Mouse (Mus musculus) kidney, postnatal 36 days (tissue): Measurements from ENCODE around the gene Pck2.

Experiments used
- DNase-seq, 2 experiments: peaks; one replicate each; pipeline ENCODE4 v3.0.0; 2021 to 2022; ENCODE audit warnings: mixed read lengths in 2 of 2

Gene Pck2

DNA sequence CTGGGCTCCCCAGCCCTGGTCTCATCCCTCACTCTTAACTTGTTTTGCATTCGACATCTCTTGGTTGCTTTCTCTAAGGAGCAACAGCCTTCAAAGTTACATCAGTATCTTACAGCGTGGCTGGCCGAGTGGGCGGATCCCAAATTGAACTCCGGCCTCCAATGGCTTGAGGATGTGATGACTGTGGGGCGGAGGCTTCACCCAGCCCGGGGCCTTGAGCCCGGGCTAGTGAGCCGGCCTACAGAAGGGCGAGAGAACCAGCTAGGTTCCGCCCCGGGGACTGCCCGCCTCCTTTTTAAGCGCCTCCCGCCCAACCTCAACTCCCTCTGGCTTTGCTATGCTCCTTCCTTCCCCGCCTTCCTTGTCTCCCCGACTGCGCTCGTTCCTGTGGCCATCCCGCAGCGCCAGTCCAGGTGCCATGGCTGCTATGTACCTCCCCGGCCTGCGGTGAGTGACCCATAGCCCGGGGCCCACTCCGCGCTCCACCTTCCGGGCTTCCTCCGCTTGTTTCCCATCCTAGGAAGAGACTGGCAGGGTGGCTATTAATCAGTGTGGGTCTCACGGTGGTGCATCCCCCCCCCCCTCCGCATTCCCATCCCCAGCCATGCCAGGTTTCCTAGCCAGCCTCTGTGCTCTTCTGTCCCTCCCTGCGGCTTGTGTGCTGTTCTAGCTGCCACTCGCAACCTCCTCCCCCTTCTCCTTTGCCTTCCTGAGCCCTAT is at the start of gene Pck2:
TSS of gene Pck2 (plus strand) at position 200 of the 720 bp plus-strand sequence.
- peak; percentile 90 to 94 for DNase-seq

DNA sequence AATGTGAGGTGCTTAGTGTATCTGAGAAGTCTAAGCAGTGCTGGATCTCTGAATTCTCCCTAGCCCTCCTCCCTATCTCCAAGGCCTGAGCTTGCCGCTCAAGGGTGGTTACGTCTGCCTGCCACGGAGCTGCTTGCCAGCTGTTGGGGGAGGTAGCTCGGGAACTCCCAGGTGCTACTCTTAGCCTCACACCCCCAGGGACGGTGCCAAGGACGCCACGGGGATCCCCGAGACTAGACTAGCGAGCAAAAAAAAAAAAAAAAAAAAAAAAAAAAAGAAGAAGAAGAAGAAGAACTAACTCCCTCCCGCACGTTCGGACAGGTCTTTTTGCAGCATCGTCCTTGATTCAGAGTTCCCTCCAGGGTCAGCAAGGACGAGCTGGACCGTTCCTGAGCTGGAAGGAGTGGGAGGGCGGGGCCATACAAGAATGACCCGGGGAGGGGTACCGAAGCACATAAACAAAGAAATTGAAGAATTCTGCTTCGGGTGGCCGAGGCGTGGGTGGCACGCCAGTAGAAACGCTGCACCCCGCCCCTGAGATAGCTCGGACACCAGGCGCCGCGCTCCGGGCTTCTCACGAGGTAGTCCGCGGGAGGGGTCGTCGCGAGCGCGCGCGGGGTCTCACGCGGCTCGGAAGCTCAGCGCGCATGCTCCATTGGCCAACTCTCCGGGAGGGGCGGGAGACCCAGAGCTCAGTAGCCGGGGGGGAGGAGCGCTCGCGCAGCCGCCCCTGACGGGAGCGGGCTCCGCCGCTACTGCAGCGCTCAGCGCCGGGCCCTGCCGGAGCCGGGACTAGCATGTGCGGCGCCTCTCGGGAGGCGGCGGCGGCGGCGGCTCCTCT is 49.5 kb upstream of the Pck2 start, which contains the start of gene Carmil3:
TSS of gene Carmil3 (plus strand) at position 291 of the 841 bp plus-strand sequence.
- peak; percentile 66 to 79 for DNase-seq

DNA sequence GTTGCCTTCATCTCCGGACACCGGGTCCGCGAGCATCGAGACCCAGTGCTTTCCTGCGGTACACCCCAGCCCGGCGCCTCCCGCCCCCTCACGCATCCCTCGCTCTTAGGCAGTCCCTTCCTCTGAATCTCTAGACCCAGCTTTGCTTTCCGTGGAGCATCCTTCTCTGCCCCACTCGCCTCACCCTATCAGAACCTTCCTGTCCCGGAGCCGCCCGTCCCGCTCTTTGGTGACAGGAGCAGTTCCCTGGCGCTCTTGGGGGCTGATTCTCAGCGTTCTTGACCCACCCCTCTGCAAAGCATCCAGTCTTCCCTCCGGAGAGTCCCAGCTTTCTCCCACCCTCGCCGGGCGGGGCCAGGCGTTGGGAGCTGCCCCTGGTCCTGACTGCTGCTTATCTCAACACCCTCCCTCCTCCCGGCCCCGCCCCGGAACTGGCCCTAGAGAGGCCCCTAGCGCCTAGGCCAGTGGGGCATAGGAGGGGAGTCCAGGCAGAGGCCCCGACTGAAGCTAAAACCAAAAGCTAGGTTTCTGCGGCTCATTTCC is 48.7 kb upstream of the Pck2 start:
- DNase-seq = peak; percentile 50 to 77

DNA sequence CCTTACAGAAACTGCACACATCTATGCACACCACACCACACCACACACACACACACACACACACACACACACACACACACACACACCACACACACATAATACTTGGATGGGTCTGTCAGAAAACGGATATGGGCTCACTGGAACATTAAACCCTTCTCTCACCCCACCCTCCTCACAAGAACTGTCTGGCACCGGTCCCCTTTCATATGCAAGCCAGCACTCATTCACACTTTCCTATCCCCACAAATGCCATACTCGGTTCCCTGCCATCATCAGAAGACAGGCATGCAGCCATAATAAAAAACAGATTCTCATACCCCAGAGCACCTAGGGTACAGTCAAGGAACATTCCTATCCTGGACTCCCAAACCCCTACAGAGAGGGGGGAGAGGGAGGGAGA is 48.0 kb upstream of the Pck2 start:
- DNase-seq = no peak

DNA sequence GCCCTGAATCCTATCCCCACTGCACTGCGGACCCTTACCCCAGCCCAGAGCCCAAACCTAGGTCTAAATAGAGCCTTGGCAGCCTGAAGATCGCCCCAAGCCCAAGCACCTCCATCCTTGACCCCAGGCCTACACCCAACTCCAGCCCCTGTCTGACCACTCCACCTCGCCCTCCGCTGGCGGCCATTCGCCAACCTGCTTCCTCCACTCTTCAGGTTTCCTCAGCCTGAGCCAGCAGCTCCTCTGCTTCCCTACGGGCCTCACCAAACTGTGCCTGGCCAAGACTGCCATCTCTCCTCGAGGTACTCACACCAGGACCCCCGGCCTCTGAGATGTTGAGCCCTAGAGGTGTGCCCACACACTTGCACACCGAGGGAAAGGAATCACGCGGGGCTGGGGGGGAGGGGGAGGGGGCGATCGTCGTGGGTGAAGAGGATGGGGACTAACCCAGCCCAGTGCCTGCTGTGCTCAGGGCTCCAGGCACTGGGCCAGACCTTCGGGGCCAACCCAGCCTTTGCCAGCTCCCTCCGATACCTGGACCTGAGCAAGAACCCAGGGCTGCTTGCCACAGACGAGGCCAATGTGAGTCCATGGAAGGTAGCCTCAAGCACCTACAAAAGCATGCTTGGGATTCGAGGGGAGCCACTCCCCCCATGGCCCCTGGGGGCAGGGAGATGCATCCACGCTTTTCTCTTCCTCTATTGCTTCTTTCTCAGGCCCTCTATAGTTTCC is 44.4 kb upstream of the Pck2 start:
- DNase-seq = no peak

DNA sequence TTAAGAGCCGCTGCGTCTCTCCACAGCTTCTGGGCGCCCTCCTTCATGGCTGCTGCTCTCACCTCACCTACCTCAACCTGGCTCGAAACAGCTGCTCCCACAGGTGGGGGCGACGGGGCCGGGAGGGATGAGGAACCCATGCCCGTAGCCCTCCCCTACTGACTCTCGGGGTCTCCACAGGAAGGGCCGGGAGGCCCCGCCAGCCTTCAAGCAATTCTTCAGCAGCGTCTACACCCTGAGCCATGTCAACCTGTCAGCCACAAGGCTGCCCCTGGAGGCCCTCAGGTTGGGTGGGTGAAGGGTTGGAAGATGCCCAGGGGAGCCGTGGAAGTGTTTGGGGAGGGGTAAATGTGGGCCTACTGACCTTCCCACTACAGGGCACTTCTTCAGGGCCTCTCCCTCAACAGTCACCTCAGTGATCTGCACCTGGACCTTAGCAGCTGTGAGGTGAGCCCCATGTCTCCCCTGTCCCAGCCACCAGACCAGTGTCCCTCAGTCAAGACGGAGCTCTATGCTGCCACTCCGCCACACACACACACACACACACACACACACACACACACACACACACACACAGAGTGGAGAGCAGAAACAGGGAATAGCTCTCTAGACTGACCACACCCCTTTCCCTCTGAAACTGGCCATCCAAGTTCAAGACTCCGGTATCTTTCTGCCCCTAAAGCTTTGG is 43.2 kb upstream of the Pck2 start:
- DNase-seq = no peak

DNA sequence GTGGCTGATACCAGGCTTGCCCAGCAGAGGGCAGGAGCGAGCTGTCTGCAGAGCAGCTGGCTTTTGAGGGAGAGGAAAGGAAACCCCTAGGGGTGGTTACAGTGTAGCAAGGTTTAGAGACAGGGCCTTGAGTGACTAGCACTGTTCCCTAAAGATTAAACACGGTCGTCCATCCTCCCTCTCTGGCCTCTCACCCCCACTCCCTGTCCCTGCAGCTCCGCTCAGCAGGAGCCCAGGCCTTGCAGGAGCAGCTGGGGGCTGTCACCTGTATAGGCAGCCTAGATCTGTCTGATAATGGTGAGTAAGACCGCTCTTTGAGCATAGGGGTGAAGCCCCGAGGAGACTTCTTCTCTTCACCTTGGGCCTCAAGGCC is 42.6 kb upstream of the Pck2 start:
- peak; percentile 76 to 93 for DNase-seq

DNA sequence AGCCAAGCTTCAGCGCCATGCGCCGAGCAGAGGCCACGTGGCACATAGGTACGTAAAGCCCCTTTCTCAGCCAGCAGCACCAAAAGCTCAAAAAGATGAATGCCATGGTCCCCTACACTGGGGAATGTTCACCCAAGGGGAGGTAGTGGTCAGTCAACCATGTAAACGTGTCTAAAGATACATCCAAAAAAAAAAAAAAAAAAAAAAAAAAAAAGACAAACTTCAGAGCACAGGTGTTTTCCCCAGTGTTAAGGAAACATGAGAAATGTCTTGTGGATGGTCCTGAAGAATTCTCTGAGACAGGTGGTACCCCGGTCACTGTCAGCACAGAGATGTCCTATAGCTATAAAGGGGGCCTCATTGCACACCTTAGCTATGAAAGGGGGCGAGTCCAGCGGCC is 34.5 kb upstream of the Pck2 start:
- DNase-seq = no peak

DNA sequence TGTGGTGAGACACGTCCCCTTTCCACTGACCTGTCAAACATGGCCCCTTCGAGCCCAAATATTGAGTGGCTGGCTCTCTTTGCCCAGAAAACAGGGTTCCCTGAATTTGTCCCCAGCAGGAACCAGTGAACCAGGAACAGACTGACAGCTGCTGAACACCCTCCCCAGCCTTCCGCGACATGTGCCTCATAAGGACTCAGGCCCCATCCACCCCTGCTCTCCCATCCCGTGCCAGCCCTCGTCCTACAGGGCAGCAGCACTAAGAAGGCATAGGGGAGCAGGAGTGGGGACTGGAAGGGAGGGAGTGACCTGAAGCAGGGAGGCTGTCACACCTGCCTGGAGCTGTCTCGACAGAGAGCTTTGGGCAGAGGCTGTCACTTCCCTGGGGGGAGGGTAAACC is 32.3 kb upstream of the Pck2 start:
- no peak for DNase-seq

DNA sequence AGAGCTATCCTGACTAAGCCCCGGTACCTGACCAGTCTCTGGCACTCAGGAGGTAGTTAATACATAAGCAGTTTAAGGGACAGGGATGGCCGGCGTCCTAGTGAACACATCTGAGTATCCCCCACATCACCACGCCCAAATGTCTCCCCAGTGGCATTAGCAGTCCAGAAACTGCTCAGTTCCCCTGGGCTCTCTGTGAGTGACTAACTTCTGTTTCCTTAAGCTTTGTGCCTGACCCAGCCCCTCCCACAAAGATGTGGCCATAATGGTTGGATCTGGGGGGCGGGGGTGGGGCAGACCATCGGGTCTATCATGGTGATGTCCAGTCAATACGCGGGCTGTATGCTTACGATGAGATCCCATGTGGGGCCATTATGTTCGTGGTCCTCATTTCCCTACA is 30.5 kb upstream of the Pck2 start:
- DNase-seq = no peak

DNA sequence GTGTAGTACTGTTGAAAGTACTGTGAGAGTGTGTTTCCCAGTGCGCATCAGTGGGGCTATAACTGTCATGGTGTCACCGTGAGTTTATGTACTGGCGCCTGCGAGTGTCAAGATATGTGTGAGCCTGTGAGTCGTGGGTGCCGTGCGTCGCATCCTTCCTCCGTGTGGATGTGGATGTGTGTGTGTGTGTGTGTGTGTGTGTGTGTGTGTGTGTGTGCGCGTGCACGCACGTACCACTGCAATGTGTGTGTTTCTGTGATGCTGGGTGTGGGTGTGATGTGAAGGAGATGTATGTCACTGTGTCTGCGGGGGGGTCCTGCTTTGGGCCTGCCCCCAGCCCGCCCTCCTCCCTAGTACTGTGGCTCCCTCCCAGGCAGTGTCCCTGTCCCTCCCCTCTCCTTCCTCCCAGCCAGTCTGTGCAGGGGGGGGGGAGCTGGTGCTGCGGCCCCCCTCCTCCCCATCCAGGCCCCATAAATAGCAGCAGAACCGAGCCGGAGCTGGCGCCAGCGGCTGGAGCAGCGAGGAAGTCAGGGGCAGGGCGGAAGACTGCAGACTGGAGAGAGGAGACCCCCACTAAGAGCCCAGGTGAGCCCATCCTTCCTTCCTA is 29.8 kb upstream of the Pck2 start, which contains the start of gene Cpne6:
TSS of gene Cpne6 (plus strand) at position 321 of the 607 bp plus-strand sequence.
- DNase-seq = no peak

DNA sequence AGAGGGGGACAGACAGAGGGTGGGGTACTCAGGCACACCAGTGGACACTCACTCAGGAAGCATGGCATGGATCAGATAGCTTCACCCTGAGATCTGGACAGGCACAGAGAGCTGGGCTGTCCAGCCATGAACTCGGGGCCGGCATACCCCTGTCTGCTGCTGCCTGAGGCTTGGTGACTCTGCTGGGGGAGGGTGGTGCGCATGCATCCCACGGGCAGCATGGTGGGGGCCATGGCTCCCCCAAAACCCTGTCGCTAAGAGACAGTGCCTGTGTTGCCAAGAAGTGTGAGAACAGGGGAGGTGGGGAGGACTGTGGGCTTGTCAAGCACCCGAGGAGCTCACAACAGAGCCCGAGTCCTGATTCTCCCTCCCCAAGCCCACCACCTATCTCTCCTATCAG is 29.0 kb upstream of the Pck2 start:
- no peak for DNase-seq

DNA sequence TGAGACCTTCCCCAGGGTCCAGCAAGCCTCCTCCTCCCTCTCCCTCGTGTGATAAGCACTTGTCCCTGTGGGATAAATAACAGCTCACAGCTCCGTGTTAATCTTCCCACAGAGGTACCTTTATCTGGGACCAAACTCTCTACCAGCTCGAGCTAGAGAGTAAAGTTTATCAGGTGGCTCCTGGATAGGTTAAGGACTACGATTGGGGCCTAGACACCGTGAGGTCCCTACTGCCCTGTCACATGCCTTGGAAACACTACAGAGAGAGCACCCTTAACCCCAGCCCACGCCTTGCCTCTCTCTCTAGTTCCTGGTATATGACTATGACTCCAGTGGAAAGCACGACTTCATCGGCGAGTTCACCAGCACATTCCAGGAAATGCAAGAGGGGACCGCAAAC is 26.1 kb upstream of the Pck2 start:
- DNase-seq = no peak

DNA sequence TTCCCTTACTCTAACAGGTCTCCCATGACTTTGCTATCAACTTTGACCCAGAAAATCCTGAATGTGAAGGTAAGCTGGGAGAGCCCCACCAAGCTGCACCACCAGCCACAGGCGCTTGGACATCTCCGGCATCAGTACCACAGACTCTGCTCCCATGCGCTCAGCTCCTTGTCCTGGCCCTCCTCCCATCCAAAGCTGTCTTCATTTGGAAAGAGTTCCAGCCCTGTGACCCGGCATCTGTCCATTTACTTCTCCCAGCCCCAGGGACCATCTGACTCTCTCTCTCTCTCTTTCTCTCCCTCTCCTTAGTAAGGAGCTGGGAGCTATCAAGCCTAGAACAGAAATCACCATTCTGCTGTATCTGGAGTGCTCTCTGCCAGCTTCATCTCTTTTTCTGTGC is 24.2 kb upstream of the Pck2 start:
- DNase-seq = no peak

DNA sequence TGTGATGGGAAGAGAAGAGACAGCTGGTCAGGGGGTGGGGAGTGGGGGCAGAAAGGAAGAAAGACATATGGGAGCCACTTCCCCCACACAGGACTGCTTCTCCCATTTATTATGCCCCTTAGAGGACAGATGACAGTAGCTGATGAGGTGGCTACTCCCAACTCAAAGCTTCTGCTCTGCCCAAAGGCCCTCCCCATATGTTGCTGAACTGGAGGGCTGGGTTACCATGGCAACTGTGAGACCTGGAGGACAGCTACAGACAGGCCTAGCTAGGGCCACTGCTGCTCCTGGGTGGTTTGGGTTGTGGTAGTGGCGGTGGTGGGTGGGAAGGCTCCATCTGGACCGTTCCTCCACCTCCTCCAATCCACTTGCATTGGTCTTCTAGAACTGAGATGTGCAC is 21.2 kb upstream of the Pck2 start:
- DNase-seq = no peak

DNA sequence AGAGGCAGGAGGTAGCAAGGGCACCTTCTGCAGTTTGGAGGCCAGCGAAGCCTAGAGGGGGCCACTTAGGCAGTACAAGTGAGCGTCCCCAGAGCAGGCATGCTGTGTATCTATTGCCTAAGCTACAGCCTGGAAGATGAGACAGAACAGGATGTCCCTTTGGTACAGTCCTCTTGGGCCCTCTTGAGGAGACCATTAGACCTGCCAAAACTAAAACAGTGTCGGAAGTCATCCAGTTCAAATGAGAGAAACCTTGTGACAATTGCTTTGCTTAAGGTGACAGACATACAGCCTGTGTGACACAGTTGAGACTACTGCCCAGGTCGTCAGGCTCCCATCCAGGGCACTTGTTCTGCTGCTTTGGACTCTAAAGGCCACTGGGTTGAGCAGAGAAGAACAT is 20.5 kb upstream of the Pck2 start:
- DNase-seq = no peak

DNA sequence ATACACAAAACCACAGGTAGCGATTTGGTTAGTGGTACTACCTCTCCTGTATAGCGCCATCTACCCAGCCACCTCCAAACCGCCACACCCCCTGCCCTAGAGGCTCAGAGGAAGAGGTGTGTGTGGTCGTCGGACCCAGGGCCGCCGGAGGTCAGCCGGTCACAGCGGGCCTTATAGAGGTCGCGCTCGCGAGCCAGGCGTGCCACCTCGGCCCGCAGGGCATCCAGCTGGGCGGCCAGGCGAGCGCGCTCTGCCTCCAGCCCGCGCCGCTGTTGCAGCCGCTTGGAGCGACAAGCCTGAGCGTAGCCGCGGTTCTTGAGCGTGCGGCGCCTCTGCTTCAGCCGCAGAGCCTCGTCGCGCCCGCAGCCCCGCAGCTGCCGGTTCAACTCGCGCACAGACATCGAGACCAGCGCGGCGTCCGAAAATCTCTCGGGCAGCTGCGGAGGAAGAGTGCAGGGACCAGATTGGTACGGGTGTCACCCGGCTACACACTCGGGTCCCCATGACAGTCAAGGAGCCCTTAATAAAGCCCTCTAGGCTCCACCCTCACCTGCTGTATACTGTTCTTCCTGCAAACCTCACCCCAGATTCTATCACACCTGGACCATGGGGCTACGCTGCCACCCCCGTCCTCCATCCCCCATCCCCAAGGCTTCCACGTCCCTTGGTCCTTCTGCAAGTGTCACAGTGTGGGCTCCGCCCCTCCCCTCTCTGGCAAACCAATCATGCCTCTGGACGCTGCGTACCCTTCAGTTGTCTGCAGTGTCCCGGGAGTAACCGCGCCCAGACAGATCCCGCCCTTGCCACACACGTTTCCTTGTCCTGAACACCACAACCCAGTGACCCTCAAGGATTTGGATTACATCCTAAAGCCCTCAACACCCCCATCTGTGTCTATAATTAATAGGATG is 19.4 kb upstream of the Pck2 start:
- peak; percentile 6 to 47 for DNase-seq

DNA sequence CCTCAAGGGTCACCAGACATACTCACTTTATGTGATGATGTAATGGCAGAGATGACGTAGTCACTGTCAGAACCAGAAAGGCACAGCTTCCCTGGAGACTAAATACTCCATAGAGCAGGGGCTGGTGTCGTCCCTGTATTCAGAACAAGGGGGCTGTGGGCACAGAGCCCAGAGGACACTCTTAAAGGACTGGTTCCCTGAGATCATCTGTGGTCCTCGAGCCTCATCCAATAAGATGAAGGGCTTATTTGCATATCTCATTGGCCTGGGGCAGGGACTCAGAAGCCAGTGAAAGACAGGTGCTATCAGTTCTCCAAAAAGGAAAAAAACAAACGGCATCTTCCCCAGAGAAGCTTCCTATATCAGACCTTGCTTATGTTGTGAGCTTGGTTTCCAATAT is 16.0 kb upstream of the Pck2 start:
- no peak for DNase-seq

DNA sequence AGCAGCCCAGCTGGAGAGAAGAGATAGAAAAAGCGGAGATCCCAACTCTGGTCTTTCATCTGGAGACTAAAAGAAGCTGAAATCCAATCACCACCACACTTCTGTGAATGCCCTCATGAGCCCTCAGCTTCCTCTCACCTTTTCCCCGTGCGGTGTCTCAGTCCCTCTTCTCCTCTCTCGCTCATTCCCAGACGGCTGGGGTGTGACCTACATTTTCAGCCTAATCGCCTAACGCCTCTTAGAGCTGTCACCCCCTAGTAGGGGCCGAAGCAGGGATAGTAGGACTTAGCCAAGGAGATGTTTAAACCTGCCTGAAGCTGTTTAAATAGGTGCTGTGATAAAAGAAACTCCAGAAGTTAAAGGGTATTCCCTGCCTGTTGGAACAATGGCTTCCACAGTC is 15.3 kb upstream of the Pck2 start, which contains the start of gene Nrl:
TSS of gene Nrl (minus strand) at position 197 of the 400 bp plus-strand sequence.
- no peak for DNase-seq

DNA sequence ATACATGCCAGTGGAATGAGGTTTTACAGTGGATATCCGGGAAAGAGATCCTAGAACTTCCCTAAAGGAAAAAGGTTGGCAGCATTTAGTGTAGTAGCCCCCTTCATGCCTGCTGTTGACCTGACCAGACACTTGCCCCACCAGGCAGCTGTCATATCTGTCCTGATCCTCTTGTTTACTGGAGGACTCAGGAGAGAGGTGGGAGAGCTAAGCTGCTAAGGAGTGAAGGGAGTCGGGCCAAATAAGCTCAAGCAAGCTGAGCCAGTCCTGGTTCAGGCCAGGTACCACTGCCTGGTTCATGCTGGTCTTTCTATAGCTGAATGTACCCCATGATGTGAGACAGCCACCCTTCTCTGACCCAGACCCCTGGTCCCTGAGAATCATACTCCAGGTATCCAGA is 13.4 kb upstream of the Pck2 start:
- DNase-seq = no peak

DNA sequence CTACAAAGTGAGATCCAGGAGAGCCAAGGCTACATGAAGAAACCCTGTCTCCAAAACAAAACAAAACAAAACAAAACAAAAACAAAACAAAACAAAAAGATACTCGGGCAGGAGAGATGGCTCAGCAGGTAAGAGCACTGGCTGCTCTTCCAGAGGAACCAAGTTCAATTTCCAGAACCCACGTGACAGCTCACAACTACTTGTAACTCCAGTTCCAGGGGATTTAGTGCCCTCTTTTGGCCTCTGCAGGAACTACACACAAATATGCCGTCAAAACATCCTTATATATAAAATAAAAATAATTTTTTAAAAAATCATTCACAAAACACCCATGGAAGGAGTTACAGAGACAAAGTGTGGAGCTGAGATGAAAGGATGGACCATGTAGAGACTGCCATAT is 12.1 kb upstream of the Pck2 start:
- DNase-seq = peak; percentile 38 to 65
